Mouse (Mus musculus) lung, postnatal 4 days (tissue): ENCODE data around the gene Sgms1.

Experiments used
- DNase-seq, 2 experiments: peaks; one replicate each; pipeline ENCODE4 v3.0.0; 2021

Gene Sgms1

DNA sequence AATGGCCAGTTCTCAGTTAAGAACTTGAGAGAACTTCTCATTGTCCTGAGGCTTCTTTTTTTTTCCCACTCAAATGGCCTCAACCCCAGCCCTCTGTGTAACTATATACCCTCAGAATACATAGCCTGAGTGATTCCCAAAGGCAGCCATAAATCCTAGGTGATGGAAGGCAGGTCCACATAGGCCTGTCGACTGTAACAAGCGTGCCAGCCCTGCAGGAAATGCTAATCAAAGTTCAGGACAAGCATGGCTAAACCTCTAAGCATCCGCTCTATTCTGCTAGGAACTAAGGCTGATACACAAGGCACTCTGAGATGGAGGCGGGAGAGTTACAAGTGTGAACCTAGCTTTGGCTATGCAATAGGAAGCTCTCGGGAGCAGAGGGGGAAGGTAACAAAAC is 151.8 kb downstream of the Sgms1 start:
- DNase-seq: no peak

DNA sequence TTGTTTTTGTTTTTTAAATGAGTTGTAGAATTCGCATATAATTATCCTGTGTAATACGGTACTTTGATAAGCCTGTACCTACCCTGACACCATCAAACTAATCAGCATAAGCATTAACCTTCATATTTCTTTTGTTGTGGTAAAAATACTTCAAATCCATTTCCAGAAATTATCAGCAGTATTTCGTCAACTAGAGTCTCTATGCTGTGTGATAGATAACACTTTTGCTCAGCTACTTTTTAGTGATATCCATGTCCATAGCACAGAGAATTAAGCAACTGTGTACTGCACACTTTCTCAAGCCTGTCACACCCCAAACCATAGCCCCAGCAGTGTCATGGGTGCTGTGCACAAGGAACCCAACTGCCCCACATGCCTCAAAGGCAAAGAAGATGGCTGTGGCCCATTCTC is 152.3 kb downstream of the Sgms1 start:
- DNase-seq: no peak

- no peak for DNase-seq
Measured at GRCm38 (mm10) chr19:32234717-32235434, 154.6 kb downstream of the Sgms1 start.

DNA sequence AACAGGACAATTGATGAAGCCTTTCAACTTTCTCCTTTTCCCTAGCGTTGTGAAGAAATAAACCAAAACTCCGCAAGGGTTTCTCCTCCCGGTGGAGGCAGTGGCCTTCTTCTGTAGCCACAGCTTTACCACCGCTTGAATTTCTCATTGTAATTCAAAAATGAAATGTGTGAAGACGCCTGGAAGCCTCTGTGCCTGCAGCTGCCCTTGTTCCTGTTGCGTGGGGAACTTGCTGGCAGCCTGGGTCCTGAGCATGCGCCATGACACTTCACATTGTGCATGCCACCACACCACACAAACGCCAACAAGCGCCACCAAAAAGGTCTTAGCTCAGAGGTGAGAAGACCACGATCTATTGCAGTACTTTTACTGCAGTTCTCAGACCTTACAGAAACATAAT is 158.2 kb downstream of the Sgms1 start:
- no peak for DNase-seq

- no peak for DNase-seq
Measured at GRCm38 (mm10) chr19:32230798-32231197, 158.7 kb downstream of the Sgms1 start.

GRCm38 (mm10) chr19:32230301-32230700 is 159.2 kb downstream of the Sgms1 start:
- DNase-seq: no peak

DNA sequence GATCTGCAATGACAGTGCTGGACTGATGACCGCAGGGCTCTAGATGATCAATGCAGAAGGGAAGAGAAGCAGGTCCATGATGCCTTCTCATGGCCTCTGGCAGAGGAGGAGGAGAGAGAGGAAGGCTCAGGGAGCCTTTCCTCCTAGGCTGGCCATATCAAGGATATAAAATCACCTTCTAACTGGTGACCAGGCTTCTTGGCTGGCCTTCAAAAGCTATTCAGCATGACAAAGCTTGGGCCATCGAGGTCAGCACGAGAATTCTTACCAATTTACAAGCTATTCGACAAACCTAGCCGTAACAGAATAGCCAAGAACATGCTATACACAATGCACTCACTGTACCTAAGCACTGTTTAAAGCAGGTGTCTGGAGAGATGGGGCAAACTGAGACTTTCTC is 159.7 kb downstream of the Sgms1 start:
- no peak for DNase-seq

- DNase-seq: no peak
Measured at GRCm38 (mm10) chr19:32227175-32227574, 162.3 kb downstream of the Sgms1 start.

- DNase-seq: peak in 1 of 2 experiments; percentile 41
Measured at GRCm38 (mm10) chr19:32225097-32225490, 164.4 kb downstream of the Sgms1 start.

- no peak for DNase-seq
Measured at GRCm38 (mm10) chr19:32224318-32225096, 165.0 kb downstream of the Sgms1 start.

DNA sequence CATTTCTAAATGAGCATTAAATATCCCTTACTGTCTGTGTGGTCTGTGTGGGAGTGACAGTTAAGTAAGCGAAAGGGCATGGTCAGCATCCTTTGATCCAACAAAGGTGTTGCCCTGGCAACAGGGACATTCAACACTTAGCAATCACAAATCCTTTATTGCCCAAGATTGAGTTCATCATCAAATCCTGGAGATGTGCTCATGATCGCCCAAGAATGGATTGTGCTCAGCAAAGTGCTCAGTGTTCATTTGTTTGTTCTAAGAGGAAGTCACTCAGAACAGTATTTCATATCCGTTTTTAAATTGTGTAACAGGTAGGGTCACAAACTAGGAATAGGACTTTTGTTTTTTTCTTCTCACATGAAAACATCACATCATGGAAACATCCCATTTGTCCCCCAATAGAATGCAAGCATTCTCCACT is 165.8 kb downstream of the Sgms1 start:
- peak in 1 of 2 experiments; percentile 38 for DNase-seq

GRCm38 (mm10) chr19:32222083-32222482 is 167.4 kb downstream of the Sgms1 start:
- peak in 1 of 2 experiments; percentile 16 for DNase-seq

DNA sequence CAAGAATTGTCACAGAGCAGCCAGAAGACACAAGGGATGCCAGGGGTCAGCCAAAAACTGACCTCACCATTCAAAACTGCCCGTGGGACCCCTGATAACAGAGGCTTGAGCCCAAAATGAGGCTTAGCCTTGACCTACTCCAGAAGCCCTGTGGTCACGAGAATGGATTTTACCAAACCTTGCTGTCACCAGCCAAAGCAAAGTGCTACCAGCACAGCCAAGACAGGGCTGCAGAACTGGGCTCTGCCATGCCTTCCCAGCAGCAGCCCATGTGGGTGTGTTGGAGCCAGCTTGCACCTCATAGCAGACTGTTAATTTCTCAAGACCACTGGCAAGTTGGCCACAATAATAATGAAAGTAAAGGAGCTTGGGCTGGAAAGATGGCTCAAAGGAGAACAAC is 168.5 kb downstream of the Sgms1 start:
- no peak for DNase-seq

DNA sequence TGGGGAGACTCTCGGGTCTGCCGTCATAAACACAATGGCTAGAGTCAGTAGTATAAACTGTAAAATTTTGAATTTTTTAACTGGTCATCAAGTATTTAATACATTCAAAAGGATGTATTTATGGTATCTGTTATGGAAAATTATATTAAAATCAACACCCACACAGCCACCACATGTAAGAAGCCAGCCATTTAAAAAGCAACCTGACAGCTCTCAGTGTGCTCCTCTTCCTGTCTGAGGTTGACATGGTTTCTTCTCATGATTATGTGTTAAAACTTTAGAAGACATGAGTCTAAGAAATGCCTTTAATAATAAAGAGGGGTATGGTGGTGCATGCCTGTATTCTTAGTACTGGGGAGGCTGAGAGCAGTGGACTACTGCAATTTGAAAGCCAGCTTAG is 172.8 kb downstream of the Sgms1 start:
- DNase-seq: no peak

DNA sequence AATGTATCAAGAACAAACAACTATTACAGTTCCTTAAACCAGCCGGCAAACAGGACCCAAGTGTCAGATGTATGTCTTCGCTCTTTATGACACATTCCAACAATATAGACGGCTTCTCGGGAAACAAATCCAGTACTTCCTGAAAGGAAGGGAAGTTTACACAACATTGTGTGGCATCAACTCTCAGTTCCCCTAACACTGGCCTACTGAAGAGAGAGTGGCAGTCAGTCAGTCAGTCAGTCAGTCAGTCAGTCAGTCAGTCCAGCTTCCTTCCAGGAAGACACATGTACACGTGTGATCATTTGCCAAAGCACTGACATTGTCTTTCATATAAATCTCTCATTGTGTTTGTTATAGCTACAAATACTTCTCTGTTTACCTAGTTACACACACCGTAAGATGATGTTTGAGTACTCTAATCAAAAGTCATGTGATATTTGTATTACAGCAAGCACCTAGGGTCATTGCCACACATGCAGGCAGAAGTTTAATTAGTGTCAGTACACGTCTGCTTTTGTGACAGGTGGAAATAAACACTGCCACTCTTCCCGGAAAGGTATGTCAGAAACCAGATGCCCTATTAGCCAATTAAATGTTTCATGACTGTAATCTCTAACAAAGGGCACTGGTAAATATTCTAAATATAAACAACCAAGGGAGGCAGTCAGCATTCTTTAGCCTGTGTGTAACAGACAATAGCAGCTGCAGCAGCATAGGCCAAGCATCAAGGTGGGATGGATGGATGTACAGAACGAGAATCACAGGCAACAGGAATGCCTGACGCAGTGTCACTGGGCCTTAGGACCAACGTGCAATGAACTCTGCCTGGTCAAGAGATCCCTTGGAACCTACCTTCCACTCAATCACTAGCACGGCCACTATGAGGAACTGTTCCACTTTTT is 174.4 kb downstream of the Sgms1 start:
- DNase-seq: no peak

DNA sequence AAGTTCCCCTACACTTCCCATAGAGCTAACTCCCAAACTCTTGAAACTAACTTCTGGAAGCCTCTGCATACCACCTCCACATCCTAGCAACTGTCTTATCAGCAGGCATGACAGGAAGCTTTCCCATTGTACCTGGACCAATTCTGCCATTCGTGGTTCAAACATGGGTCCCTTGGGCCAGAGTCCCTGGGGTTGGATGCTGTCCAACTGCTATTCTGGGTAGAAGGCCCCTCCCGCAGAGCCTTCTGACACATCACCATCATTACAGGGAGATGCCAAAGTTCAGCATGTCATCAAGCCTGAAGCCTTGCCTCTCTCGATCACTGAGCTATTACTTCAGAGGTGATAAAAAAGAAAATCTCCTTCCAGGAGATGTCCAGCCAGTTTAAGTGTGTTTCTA is 175.9 kb downstream of the Sgms1 start:
- DNase-seq: no peak

- DNase-seq: no peak
Measured at GRCm38 (mm10) chr19:32211293-32211585, 178.3 kb downstream of the Sgms1 start.

GRCm38 (mm10) chr19:32210450-32211292 is 178.8 kb downstream of the Sgms1 start:
- DNase-seq: peak; percentile 90 to 94

DNA sequence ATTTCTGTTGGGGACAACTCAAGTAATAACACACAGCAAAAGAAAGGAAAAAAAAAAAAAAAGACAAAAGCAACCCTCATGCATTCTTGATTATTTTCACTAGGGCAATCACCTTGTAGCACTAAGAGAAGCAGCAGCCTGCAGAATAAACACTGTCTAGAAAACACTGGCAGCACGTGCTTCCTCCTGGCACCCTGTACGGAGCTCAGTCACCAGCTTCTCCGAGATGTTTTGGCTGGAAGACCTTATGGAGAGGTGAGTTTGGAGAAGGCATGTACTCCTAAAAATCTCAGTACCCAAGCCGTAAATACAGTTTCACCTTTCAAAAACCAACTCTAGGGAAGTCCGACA is 179.4 kb downstream of the Sgms1 start:
- DNase-seq: peak; percentile 45 to 50

GRCm38 (mm10) chr19:32202131-32203114 is 187.1 kb downstream of the Sgms1 start:
- DNase-seq: peak in 1 of 2 experiments; percentile 56

DNA sequence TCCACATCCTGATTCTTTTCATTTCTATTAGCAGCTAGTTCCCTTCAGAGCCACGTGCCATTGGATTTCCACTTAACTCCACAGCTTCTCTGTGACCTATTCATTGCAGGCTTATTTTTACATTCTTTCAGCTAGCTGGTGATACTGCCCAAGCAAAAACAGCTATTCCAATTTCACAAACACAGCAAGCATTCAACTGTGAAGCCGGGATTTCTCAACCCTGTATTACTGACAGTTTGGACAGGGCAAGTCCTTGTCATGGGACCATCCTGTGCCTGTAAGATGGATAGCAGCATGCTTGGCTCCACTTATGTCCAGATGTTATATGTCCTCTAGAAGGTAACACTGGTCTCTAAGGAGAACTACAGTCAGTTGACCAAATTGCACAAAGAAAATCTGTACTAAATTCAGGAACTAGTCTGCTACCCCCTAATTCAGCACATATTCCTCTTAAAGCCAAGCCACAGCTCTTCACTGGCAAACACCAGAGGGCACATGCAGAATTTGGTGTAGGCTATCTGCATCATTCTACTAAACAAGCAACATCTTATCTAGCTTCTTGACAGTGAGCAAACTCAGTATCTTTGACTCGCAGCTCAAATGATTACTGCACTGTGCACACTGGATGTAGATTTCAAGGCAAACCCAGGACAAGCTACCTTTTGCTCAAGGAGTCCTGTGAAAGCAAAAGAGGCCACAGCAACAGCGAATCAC is 189.5 kb downstream of the Sgms1 start:
- DNase-seq: no peak
